Mouse (Mus musculus): ENCODE measurements around the gene Slc35e3.
"Not testable (repeated sequence)": the region's sequence is repeated elsewhere in the genome, so short reads cannot be mapped to it uniquely, and the experiment has no call there.

Slc35e3 gene

DNA sequence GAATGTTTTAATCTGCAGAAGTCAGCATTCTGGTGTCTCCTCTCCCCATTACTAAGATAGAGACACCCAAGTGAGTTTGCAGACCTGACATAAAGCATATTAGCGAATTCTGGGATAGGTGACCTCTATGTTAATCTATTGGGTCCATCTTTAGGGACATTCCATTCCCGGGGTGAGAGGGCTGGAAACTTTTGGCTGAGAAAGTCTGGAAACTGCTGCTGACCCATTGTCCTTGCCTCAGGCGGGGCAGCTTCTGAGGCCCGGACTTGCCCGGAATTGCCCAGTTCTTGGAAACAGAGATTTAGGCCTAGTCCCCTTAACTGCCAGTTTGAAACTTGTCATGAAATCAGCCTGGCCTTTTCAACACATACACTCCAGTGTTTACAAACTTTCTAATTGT lies 34.8 kb downstream of the Slc35e3 start:
- DNase-seq = no peak

DNA sequence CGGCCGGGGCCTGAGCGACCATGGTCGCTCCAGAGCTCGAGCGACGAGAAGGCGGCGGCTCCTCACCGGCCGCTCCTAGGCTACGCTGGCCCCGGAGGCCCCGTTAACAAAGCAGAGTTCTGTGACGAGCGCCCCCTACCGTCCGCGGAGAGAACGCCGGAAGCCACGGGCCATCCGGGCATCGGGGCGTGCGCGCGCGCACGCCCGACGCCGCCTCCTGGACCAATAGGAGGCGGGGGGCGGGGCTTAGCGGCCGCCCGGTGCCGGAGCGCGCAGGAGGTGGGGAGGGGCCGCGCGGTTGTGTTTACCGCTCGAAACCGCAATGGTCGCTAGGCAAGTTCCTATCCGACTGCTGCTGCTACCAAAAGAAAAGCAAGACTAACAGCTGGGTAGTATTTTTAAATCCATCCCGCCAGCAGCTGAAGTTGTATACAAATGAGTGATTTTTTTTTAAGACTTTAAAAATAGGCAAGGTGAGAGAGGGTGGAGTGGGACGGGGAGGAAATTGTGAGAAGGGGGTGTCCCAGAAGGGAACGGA lies 35.5 kb downstream of the Slc35e3 start, which contains the start of gene Mdm2:
TSS of gene Mdm2 (minus strand) at position 155 of the 538 bp plus-strand sequence.
- DNase-seq = peak; percentile 97

GRCm38 (mm10) chr10:117709930-117710603 lies 36.1 kb downstream of the Slc35e3 start:
- peak; percentile 78 for DNase-seq

GRCm38 (mm10) chr10:117709326-117709830 lies 36.8 kb downstream of the Slc35e3 start:
- DNase-seq = no peak

GRCm38 (mm10) chr10:117708856-117709255 lies 37.3 kb downstream of the Slc35e3 start:
- DNase-seq = no peak

- no peak for DNase-seq
Observed at GRCm38 (mm10) chr10:117708376-117708775, 37.8 kb downstream of the Slc35e3 start.

DNA sequence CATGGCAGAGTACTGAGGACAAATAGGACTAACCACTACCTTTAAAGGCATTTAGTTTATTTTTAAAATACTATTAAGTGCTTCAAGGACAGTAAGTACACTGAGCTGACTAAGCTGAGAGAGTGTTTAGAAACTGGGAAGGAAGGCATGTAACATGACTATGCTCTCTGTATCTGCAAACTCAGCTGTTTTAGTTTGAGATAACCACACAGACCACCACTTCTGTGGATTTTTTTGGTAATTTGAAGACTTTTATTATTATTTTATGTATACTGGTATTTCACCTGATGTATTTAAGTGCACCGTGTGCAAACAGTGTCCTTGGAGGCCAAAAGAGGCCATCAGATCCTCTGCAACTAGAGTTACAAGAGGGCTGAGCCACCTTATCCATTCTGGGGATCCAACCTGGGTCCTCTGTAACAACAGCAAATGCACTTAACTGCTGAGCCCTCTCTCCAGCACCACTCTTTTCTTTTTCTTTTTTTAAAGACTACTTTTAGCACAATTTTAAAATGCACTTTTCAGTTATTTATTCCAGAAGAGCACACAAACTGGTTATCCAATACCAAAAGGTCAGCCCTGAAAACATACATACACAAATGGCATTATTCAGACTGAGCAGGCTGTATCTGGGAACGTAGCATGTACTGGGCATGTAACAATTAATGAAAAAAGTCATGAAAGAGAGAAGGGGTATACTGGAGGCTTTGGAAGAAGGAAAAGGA lies 38.9 kb downstream of the Slc35e3 start:
- no peak for DNase-seq

DNA sequence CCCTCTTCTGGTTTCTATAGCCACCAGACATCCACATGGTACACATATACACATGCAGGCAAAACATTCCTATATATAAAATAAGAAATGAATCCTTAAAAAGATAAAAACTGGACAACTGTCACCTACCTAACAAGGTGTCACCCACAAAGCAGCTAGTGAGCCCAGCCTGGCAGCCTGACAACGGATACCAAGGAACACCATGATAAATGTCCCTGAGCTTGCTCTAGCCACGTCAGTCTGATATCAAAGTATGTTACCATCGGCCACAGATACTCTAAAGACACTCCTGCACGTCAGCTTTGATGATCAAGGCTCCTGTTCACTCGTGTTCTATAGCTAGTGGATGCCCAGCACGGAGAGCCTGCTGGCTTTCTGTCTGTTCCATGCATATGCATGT lies 39.7 kb downstream of the Slc35e3 start:
- DNase-seq = no peak

DNA sequence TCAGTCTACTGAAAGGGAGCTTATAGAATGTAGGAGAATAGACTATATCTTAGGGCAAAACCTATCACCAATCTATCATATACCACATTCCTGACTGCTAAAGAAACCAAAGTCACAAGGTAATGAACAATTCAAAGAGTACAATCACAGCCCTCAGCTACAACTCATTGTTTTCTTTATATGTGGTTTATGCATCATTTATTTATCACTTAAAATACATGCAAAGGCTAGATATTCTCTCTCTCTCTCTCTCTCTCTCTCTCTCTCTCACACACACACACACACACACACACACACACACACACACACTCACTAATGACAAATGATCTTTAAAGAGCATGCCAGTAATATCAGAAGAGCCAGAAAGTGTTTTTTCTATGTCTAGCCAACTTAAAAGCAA lies 40.4 kb downstream of the Slc35e3 start:
- no peak for DNase-seq

GRCm38 (mm10) chr10:117704964-117705335 lies 41.2 kb downstream of the Slc35e3 start:
- DNase-seq = no peak

DNA sequence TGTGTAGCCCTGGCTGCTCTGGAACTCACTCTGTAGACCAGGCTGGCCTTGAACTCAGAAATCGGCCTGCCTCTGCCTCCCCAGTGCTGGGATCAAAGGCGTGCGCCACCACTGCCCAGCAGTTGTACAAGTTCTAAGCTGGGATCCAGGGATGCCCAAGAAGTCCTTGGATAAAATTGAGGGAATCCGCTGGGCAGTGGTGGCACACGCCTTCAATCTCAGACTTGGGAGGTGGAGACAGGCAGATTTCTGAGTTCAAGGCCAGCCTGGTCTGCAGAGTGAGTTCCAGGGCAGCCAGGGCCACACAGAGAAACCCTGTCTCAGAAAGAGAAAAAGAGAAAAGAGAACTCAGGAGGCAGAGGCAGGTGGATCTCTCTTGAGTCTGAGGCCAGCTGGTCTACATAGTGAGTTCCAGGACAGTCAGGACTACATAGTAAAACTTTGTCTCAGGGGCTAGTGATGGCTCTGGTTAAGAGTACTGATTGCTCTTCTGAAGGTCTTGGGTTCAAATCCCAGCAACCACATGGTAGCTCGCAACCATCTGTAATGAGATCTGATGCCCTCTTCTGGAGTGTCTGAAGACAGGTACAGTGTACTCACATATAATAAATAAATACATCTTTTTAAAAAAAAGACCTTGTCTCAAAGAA lies 41.7 kb downstream of the Slc35e3 start:
- not testable (repeated sequence) for DNase-seq

DNA sequence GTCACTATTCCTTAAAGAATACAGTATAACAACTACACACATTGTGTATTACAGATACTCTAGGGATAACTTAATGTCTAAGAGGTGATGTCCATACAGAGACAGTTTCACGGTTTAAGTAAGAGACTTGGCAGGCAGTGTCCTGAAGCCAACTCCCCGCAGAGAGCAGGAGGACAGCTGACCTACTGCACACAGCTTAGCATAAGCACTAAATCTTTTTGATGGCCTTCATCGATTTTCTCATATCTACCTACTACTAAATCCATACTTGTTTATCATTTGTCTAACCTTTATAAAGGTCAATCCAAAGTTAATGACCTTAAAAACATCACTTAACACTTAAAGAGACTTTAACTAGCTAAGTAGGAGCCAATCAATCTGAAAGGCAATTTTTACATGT lies 42.7 kb downstream of the Slc35e3 start:
- DNase-seq = no peak

DNA sequence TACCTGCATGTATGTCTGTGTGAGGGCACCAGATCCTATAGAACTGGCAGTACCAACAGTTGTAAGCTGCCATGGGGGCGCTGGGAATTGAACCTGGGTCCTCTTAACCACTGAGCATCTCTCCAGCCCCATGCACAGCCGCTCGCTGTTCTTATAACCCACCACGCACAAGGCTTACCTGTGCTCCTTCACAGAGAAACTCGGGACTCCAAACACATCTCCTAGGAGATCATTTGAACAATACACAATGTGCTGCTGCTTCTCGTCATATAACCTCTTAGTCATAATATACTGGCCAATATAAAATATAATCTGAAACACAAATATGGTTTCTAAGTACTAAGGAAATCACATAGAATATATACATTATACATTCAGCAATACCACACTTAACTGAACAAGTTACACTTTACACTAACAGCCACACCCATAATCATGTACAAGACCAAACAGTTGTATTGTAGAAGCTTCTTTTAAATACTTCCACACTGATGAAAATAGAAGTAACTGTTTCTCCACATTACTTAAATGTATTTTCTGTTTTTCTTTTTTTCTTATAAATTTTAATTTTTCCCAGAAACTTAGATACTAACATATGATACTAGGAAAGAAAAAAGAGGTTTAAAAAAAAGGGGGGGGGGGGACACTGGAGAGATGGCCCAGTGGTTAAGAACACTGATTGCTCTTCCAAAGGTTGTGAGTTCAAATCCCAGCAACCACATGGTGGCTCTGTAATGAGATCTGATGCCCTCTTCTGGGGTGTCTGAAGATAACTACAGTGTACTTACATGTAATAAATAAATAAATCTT lies 43.9 kb downstream of the Slc35e3 start:
- DNase-seq = no peak

- no peak for DNase-seq
Observed at GRCm38 (mm10) chr10:117701034-117701829, 44.9 kb downstream of the Slc35e3 start.

DNA sequence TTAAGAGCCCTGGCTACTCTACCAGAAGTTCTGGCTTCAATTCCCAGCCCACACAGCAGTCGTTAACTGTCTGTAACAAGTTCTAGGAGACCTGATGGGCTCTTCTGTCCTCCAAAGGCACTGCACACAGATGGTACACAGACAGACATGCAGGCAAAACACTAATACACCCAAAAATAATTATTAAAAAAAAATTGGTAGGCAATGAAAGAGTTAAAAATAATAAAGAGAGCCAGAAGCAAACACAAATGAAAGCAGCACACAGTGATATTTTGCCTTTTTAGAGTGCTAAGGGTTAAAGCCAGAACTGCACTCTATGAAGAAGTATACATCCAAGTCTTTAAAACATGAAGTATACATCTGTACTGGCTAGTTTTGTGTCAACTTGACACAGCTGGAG lies 45.7 kb downstream of the Slc35e3 start:
- no peak for DNase-seq

GRCm38 (mm10) chr10:117699914-117700313 lies 46.3 kb downstream of the Slc35e3 start:
- no peak for DNase-seq

- DNase-seq = no peak
Observed at GRCm38 (mm10) chr10:117698313-117699138, 47.6 kb downstream of the Slc35e3 start.

- no peak for DNase-seq
Observed at GRCm38 (mm10) chr10:117697561-117698115, 48.5 kb downstream of the Slc35e3 start.

DNA sequence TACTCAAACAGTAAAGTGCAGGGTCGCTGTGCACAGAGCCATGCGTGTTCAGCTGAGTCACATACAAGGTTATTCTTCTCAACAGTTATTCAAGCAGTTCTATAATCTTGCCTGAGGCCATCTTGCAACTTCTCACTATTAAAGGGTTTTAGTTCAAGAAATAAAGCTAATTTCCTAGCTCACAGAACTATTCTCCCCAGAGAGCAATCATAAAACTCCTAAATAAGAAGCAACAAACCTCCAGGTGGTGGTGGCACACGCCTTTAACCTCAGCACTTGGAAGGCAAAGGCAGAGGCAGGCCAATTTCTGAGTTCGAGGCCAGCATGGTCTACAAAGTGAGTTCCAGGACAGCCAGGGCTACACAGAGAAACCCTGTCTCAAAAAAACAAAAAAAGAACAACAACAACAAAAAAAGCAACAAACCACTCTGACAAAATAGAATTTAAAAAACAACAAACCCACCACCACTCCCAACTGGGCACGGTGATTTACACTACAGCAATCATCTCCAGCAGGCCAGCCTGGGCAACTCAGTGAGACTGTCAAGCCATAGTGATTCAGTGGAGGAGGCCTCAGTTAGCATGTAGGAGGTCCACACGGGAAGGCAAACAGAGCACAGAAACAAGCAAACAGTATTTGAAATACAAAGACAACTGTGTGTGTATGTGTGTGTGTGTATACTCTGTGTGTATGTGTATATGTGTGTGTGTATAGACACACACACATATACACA lies 49.2 kb downstream of the Slc35e3 start:
- no peak for DNase-seq

Measured in thymus, postnatal 25 days (tissue).